Mouse (Mus musculus): ENCODE data around the gene Cyp1a2.

- TF ChIP-seq CTCF (conservative IDR thresholded peaks at IDR 0.05 in 1 of 2, IDR thresholded peaks at IDR 0.05 in 1 of 2; ENCODE audit: low read depth in 2 of 2, low read length in 2 of 2) (no peak), TBP (conservative IDR thresholded peaks at IDR 0.05; ENCODE audit: low read depth, low read length) (no peak), POLR2A (IDR thresholded peaks at IDR 0.05; ENCODE audit: low read depth, low read length) (peak; percentile 43; the same call in 1 of the 2 replicates), E2F4 (IDR thresholded peaks at IDR 0.05; ENCODE audit: insufficient replicate concordance, low read depth, low read length) (no peak), MAZ (IDR thresholded peaks at IDR 0.05; ENCODE audit: low read depth, low read length) (peak; percentile 89), CHD2 (IDR thresholded peaks at IDR 0.05; ENCODE audit: low read length) (peak; percentile 85), MYC (IDR thresholded peaks at IDR 0.05; ENCODE audit: low read depth, low read length) (peak; percentile 76), EP300 (IDR thresholded peaks at IDR 0.05; ENCODE audit: low read length) (peak; percentile 91), KAT2A (IDR thresholded peaks at IDR 0.05; ENCODE audit: insufficient replicate concordance, low read length) (no peak), MAX (IDR thresholded peaks at IDR 0.05; ENCODE audit: low read length) (peak; percentile 68; the same call in 1 of the 2 replicates), RAD21 (IDR thresholded peaks at IDR 0.05; ENCODE audit: low read depth, low read length) (no peak; the same call in 1 of the 2 replicates), ELF1 (IDR thresholded peaks at IDR 0.05; ENCODE audit: low read depth, low read length) (peak; percentile 68; the same call in 1 of the 2 replicates), MXI1 (IDR thresholded peaks at IDR 0.05; ENCODE audit: low read depth, low read length) (peak; percentile 63), SMC3 (IDR thresholded peaks at IDR 0.05; ENCODE audit: low read depth, low read length) (no peak)
Observed at GRCm38 (mm10) chr9:57637741-57638322, 45.7 kb downstream of the Cyp1a2 start.

Measured in CH12.LX (cell line).